Comparison of ENCODE assay signal across 8 mouse cellular contexts in the genomic region with DNA sequence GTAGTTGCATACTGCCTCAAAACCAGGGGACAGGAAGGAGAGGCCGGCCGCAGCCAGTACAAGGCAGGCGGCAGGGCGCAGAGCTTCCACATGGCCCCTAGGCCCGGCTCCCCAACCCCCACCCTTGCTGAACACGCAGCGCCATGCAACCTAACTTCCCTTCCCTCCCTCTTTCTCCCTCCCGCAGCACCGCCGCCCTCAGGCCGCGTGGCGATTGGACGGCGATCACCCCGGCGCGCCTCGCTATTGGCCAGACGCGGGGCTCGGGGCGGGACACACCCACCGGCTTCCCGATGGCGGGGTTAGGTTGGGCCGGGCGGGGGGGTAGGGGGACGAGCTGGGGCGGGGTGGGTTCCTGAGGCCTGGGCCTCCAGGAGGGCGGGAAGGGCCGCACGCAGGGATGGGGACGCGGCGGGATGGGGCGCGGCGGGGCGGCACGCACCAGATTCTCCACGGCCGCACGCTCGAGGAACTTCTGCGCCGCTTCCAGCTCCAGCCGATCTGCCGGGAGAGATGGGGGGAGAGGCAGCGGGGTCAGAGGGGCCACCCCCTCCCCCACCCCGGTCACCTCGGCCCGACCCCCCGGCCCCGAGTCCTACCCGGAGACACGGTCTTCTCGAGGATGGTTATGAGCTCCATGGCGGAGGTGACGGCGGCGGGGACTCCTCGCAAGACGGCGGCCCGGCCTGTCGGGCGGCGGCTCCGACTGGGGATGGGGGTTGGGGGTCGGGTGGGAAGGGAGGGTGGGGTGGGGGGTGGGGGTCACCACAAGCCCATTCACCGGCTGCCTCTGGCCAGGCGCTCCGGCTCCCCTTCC. TPM values are rescaled to one million over a fixed set of nuclear protein-coding genes. Genes with fewer than 3 reads are reported as not detected.
DNase-seq lines count a peak whose midpoint lies in the region; ATAC-seq lines count a peak whose summit lies in the region.

No protein-coding gene starts in this region.

- peaks cover 47% of the 10 kb centered on the region for H3K36me3 ChIP-seq in heart, embryonic 13.5 days
- H3K36me3 ChIP-seq in liver, embryonic 12.5 days = peaks cover 50% of the 10 kb centered on the region
- H3K36me3 ChIP-seq in stomach, embryonic 15.5 days = peaks cover 30% of the 10 kb centered on the region

- peaks cover 53% of the 10 kb centered on the region for H3K4me1 ChIP-seq in heart, embryonic 13.5 days
- peaks cover 64% of the 10 kb centered on the region for H3K4me1 ChIP-seq in liver, embryonic 12.5 days
- peaks cover 22% of the 10 kb centered on the region for H3K4me1 ChIP-seq in stomach, embryonic 15.5 days

- peak; percentile 96 for DNase-seq in CD4-positive helper T cell, adult 2 months (ENCODE audit: low read depth, low spot score)
- DNase-seq in brain, embryonic 18.5 days (ENCODE audit: low read depth, low spot score) = peak; percentile 91
- peak; percentile 99 for DNase-seq in kidney, postnatal 10 days
- peak; percentile 92 to 95 for DNase-seq in natural killer cell, adult 2 months (ENCODE audit: low spot score in 2 of 2)

- H3K4me2 ChIP-seq in heart, embryonic 13.5 days = peak overlapping the region; percentile 82
- H3K4me2 ChIP-seq in liver, embryonic 12.5 days = peak overlapping the region; percentile 92
- H3K4me2 ChIP-seq in stomach, embryonic 15.5 days = peak overlapping the region; percentile 84

- H3K9me3 ChIP-seq in heart, embryonic 13.5 days = no peaks in the 10 kb centered on the region
- no peaks in the 10 kb centered on the region for H3K9me3 ChIP-seq in liver, embryonic 12.5 days (replicated peaks)
- no peaks in the 10 kb centered on the region for H3K9me3 ChIP-seq in stomach, embryonic 15.5 days

- H3K27me3 ChIP-seq in heart, embryonic 13.5 days (replicated peaks) = no peaks in the 10 kb centered on the region
- no peaks in the 10 kb centered on the region for H3K27me3 ChIP-seq in liver, embryonic 12.5 days (replicated peaks)
- H3K27me3 ChIP-seq in stomach, embryonic 15.5 days (replicated peaks) = no peaks in the 10 kb centered on the region

- peak; percentile 79 for ATAC-seq in erythroid progenitor cell, adult 5-6 weeks (replicated peaks; ENCODE audit: low FRiP score, poor library complexity, severe bottlenecking)
- peak; percentile 75 for ATAC-seq in heart, embryonic 13.5 days (ENCODE audit: extremely low read depth, insufficient number of reproducible peaks, low FRiP score, low TSS enrichment)
- peak; percentile 71 for ATAC-seq in liver, embryonic 12.5 days
- peak; percentile 73 for ATAC-seq in stomach, embryonic 15.5 days (ENCODE audit: insufficient read depth, low FRiP score, low read depth)

- H3K27ac ChIP-seq in heart, embryonic 13.5 days (replicated peaks) = peak overlapping the region; percentile 99
- peak overlapping the region; percentile 98 for H3K27ac ChIP-seq in liver, embryonic 12.5 days
- peak overlapping the region; percentile 98 for H3K27ac ChIP-seq in stomach, embryonic 15.5 days

- peak overlapping the region; percentile 93 for H3K4me3 ChIP-seq in heart, embryonic 13.5 days
- peak overlapping the region; percentile 98 for H3K4me3 ChIP-seq in liver, embryonic 12.5 days
- peak overlapping the region; percentile 74 for H3K4me3 ChIP-seq in stomach, embryonic 15.5 days (replicated peaks)

- WGBS in heart, embryonic 13.5 days = under 1% methylated on average over 69 of the region's 74 CpGs
- 1% methylated on average over 71 of the region's 74 CpGs for WGBS in liver, embryonic 12.5 days (ENCODE audit: insufficient replicate concordance)
- 1% methylated on average over 43 of the region's 74 CpGs for WGBS in stomach, embryonic 15.5 days

- H3K9ac ChIP-seq in heart, embryonic 13.5 days = peak overlapping the region; percentile 99
- H3K9ac ChIP-seq in liver, embryonic 12.5 days = peak overlapping the region; percentile 97
- H3K9ac ChIP-seq in stomach, embryonic 15.5 days = peak overlapping the region; percentile 92

RNA-seq across cellular contexts. Expression of gene Kpnb1, which starts 0.5 kb away (rescaled TPM):
- 116 and 118 TPM in 2 replicates for total RNA-seq in erythroid progenitor cell, adult 5-6 weeks (2015; ENCODE audit: low replicate concordance)
- total RNA-seq in erythroid progenitor cell, adult 5-6 weeks (2017; ENCODE audit: low replicate concordance) = 267 and 391 TPM in 2 replicates
- polyA plus RNA-seq in heart, embryonic 13.5 days (2015; fragmentation: Nextera tagmentation; extraction: Ambion mirVana) = 34.0 and 35.2 TPM in 2 replicates
- polyA plus RNA-seq in liver, embryonic 12.5 days (2016; fragmentation: Nextera tagmentation; extraction: Ambion mirVana) = 38.5 and 39.3 TPM in 2 replicates
- 47.2 and 50.2 TPM in 2 replicates for polyA plus RNA-seq in stomach, embryonic 15.5 days (2015; fragmentation: Nextera tagmentation; extraction: Ambion mirVana)

RNA-seq across cellular contexts. Expression of gene Tbkbp1, which starts 35.9 kb away (rescaled TPM):
- 1.4 and 15.9 TPM in 2 replicates for total RNA-seq in erythroid progenitor cell, adult 5-6 weeks (2015; ENCODE audit: low replicate concordance)
- 1.3 TPM in 1 of 2 replicates, not detected in the other for total RNA-seq in erythroid progenitor cell, adult 5-6 weeks (2017; ENCODE audit: low replicate concordance)
- 5.5 and 6.6 TPM in 2 replicates for polyA plus RNA-seq in heart, embryonic 13.5 days (2015; fragmentation: Nextera tagmentation; extraction: Ambion mirVana)
- 3.6 and 4.0 TPM in 2 replicates for polyA plus RNA-seq in liver, embryonic 12.5 days (2016; fragmentation: Nextera tagmentation; extraction: Ambion mirVana)
- 4.1 and 5.3 TPM in 2 replicates for polyA plus RNA-seq in stomach, embryonic 15.5 days (2015; fragmentation: Nextera tagmentation; extraction: Ambion mirVana)

Comparison
In these comparisons a context has a peak if more than half of its experiments do, and no peak if none do; other contexts are left out.
1. Peak in every context shown above with its lines: DNase-seq, ATAC-seq, H3K4me3 ChIP-seq and H3K27ac ChIP-seq.